Mouse (Mus musculus): ENCODE results near the gene Spi1. TPM values are rescaled to one million over a fixed set of nuclear protein-coding genes. Genes with fewer than 3 reads are reported as not detected.

The Spi1 gene
- polyA plus RNA-seq, 1 experiment, result 4.1 TPM

DNA sequence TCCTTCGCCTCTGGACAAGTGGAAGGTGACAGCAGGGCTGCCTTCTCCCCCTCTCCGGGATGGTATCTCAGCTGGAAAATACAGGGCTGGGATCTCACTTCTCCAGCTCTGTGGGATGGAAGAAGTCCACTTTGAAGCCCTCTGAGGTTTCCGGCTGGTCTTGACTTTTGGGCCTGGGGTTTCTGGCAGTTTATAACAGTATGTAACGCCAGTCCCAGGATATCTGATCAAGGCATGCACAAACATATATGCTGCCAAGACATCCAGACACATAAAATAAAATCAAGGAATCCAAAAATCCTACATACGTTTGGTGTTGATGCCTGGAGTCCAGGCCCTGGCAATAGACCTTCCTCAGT is 3.2 kb upstream of the Spi1 start:
- WGBS, result 41% methylated on average over 5 of the region's 5 CpGs

DNA sequence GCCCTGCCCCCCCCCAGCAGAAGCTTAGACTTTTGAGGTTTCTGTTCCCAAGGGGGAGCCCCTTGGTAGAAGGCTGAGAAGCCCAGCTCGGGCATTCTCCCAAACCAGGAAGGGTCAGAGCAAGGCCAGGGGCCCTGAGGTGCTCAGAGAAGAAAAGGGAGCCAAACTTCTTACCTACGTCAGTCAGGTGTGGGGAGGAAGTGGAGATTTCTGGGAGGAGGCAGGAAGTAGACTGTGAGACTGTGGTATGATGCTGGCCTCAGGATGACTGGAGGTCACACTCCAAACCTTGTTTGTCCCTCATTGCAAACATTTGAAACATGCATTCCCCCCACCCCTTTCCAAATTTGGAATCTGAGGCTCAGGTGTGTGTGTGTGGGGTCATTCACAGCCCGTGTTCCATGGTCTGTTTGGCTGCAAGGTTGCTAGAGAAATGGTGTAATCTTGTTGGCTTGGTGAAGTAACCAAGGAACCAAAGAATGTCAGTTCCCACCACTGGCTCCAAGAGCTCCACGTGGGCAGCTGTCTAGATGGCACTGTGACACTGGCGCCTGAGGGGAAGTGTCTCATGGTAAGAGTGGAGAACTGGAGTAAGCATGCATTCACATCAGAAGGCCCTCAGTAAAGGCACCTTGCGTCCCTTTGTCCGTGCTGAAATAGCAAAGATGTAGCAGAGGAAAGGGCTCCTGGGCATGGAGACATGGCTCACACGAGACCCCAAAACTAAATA is 1.2 kb upstream of the Spi1 start:
- WGBS, result 74% methylated on average over 8 of the region's 8 CpGs
- Histone ChIP-seq H3K4me1 (ENCODE audit: control insufficient read depth, insufficient read depth, low read length) (peaks cover 3% of the 10 kb centered on the region; the same call in 1 of the 2 replicates), H3K27ac (ENCODE audit: insufficient read depth, low read length) (no peak overlapping the region), H3K4me3 (replicated peaks; ENCODE audit: insufficient read depth, low read depth, low read length) (no peak overlapping the region), H3K27me3 (ENCODE audit: control insufficient read depth, insufficient read depth, low read length) (no peaks in the 10 kb centered on the region)
- no peak for DNase-seq
- no peak for TF ChIP-seq POLR2A (IDR thresholded peaks at IDR 0.05; ENCODE audit: borderline replicate concordance, insufficient read depth, low read length)
- no peak for TF ChIP-seq CTCF (IDR thresholded peaks at IDR 0.05; ENCODE audit: borderline replicate concordance, insufficient read depth, low read depth, low read length)

More for the DNA sequence above, 3.2 kb upstream of the Spi1 start:
- Histone ChIP-seq H3K4me1 (ENCODE audit: control insufficient read depth, insufficient read depth, low read length) (peaks cover 3% of the 10 kb centered on the region; the same call in 1 of the 2 replicates), H3K27me3 (ENCODE audit: control insufficient read depth, insufficient read depth, low read length) (no peaks in the 10 kb centered on the region), H3K4me3 (replicated peaks; ENCODE audit: insufficient read depth, low read depth, low read length) (peak overlapping the region; percentile 39), H3K27ac (ENCODE audit: insufficient read depth, low read length) (no peak overlapping the region)
- TF ChIP-seq POLR2A (IDR thresholded peaks at IDR 0.05; ENCODE audit: borderline replicate concordance, insufficient read depth, low read length) (no peak), CTCF (IDR thresholded peaks at IDR 0.05; ENCODE audit: borderline replicate concordance, insufficient read depth, low read depth, low read length) (no peak)
- DNase-seq, result no peak

DNA sequence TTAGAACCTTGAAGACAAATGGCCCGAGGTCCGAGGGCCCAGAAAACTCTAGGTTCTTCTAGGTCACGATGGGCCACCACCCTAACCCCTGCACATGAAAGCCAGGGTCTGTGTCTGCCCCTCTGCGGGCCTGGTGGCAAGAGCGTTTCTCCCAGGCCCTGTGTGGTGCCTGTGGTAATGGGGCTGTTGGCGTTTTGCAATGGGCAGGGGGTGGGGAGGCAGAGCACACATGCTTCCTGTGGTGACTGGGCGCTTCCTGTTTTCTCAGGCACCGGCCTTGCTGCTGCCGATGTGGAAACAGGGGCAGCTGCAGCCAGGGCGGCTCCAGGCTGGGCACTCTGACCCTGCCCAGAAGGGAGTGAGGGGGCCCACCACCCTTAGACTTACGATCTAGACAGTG is 654 bp downstream of the Spi1 start:
- H3K4me1 ChIP-seq (ENCODE audit: control insufficient read depth, insufficient read depth, low read length), result peaks cover 3% of the 10 kb centered on the region; the same call in 1 of the 2 replicates
- H3K27me3 ChIP-seq (ENCODE audit: control insufficient read depth, insufficient read depth, low read length), result no peaks in the 10 kb centered on the region
- TF ChIP-seq CTCF (IDR thresholded peaks at IDR 0.05; ENCODE audit: borderline replicate concordance, insufficient read depth, low read depth, low read length), result no peak
- TF ChIP-seq POLR2A (IDR thresholded peaks at IDR 0.05; ENCODE audit: borderline replicate concordance, insufficient read depth, low read length), result no peak
- 76% methylated on average over 11 of the region's 11 CpGs for WGBS
- H3K4me3 ChIP-seq (replicated peaks; ENCODE audit: insufficient read depth, low read depth, low read length), result no peak overlapping the region
- no peak for DNase-seq
- H3K27ac ChIP-seq (ENCODE audit: insufficient read depth, low read length), result no peak overlapping the region

DNA sequence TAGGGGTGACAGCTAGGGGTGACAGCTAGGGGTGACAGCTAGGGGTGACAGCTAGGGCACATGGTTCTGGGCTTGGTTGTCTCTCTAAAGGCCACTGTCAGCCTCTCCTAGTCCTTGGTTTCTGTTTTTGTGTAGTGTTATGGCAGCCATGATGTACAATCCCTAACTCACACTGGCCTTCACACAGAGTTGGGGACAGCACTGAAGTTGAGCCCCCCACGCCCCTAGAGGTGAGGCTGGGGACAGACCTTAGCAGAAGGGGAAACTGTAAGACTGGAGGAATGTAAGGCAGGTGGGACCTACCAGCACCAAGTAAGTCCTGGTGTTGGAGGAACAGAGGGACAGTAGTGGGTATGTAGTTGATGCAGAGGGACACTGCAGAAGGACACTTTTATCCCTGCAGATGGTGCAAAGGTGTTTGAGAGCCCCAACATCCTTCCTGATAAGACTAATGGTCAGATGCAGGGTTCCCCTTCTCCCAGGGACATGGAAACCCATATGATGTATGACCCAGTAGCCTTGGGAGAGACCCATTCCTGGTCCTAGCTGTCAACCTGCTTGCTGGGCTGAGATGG is 1.3 kb downstream of the Spi1 start:
- Histone ChIP-seq H3K4me1 (ENCODE audit: control insufficient read depth, insufficient read depth, low read length) (peaks cover 3% of the 10 kb centered on the region; the same call in 1 of the 2 replicates), H3K27ac (ENCODE audit: insufficient read depth, low read length) (no peak overlapping the region), H3K4me3 (replicated peaks; ENCODE audit: insufficient read depth, low read depth, low read length) (no peak overlapping the region), H3K27me3 (ENCODE audit: control insufficient read depth, insufficient read depth, low read length) (no peaks in the 10 kb centered on the region)
- 79% methylated on average over 1 of the region's 1 CpGs for WGBS
- TF ChIP-seq CTCF (IDR thresholded peaks at IDR 0.05; ENCODE audit: borderline replicate concordance, insufficient read depth, low read depth, low read length) (no peak), POLR2A (IDR thresholded peaks at IDR 0.05; ENCODE audit: borderline replicate concordance, insufficient read depth, low read length) (no peak)
- DNase-seq, result no peak

DNA sequence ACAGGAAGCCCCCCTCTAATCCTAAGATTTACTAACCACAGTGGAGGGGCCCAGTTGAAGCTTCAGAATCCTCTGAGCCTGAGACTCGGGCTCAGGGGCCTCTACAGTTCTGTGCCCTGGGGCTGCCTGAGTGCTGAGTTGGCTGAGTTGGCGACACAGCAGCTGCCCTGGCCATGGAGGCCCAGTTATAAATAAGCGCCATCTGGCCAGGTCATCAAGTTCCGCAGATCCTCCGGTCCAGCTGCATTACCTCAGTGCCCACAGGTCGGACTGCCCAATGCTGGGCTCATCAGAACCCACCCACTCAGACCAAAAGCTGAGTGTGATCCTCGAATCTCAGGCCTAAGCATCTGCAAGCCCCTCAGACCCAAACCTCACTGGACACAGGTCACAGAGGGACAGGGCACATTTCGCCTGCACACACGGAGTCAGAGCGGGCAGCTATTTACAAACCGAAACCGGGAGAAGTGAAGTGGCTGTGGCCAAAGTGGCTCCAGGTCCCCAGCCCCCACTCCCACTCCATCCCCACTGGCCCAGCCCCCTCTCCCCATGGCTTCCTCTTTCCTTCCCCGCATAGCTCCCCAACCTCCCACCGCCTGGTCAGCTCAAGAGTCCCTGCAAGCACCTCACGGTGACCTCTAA is 2.1 kb downstream of the Spi1 start:
- Histone ChIP-seq H3K27me3 (ENCODE audit: control insufficient read depth, insufficient read depth, low read length) (no peaks in the 10 kb centered on the region), H3K27ac (ENCODE audit: insufficient read depth, low read length) (no peak overlapping the region), H3K4me3 (replicated peaks; ENCODE audit: insufficient read depth, low read depth, low read length) (no peak overlapping the region), H3K4me1 (ENCODE audit: control insufficient read depth, insufficient read depth, low read length) (no peaks in the 10 kb centered on the region)
- no peak for DNase-seq
- TF ChIP-seq CTCF (IDR thresholded peaks at IDR 0.05; ENCODE audit: borderline replicate concordance, insufficient read depth, low read depth, low read length) (no peak), POLR2A (IDR thresholded peaks at IDR 0.05; ENCODE audit: borderline replicate concordance, insufficient read depth, low read length) (no peak)
- WGBS, result 68% methylated on average over 15 of the region's 15 CpGs

DNA sequence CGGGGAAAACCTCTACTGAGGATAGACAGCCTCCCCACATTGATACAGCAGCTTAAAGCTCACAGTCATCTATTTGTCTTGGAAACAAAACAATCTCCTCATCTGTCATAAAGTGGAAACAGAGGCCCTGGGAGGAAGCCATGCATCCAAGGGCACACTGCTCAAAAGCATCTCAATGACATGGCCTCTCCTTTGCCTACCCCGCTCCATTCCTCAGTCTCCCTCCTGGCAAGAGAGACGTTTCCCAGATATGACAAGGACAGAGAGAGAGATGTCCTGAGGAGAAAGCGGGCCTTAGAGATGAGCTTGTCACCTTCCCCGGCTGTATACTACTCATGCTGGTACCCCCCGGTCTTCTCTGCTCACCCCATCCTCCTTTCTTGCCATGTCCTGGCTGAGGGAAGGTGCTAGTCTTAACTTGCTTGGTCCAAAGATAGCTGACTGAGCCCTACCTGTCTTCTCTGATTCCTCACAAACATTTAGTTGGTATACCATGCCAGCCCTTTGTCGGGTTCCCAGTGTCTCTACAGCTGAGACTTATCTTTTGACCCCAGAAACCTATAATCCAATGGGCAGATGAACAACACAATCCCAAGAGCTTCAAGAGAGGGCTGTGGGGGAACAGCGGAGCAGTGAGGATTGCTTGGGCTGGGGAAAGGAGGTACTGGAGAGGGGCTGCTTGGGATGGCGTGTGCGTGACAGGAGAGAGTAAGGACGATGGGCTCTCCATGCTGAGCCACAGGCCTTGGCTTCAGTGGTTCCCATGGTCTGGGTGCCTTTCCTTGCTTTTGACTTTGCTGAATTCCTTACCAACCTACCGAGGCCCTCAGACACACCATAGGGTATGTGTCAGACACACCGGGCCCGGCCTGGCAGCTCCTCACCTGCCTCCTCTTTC is 3.6 kb downstream of the Spi1 start:
- no peaks in the 10 kb centered on the region for H3K27me3 ChIP-seq (ENCODE audit: control insufficient read depth, insufficient read depth, low read length)
- no peak for DNase-seq
- no peak overlapping the region for H3K27ac ChIP-seq (ENCODE audit: insufficient read depth, low read length)
- WGBS, result 85% methylated on average over 14 of the region's 14 CpGs
- H3K4me3 ChIP-seq (replicated peaks; ENCODE audit: insufficient read depth, low read depth, low read length), result no peak overlapping the region
- TF ChIP-seq CTCF (IDR thresholded peaks at IDR 0.05; ENCODE audit: borderline replicate concordance, insufficient read depth, low read depth, low read length) (no peak), POLR2A (IDR thresholded peaks at IDR 0.05; ENCODE audit: borderline replicate concordance, insufficient read depth, low read length) (no peak)
- no peaks in the 10 kb centered on the region for H3K4me1 ChIP-seq (ENCODE audit: control insufficient read depth, insufficient read depth, low read length)
